Mouse (Mus musculus): Measurements from ENCODE around the gene Eif4a2. TPM values are rescaled to one million over a fixed set of nuclear protein-coding genes. Genes with fewer than 3 reads are reported as not detected.

The Eif4a2 gene
- total and polyA plus RNA-seq, 2 experiments from 2014 or later, result 97.3 to 270 TPM

- TF ChIP-seq EP300 (IDR thresholded peaks at IDR 0.05; ENCODE audit: low read depth), result peak; percentile 21; the same call in 1 of the 2 replicates
- 0 out of 2 replicates have a peak, but pooled peaks have one; percentile 8 for TF ChIP-seq CTCF (IDR thresholded peaks at IDR 0.05; ENCODE audit: low read depth)
- Histone ChIP-seq H3K27ac (ENCODE audit: low read depth) (peak within 1 kb of the TSS; percentile 99), H3K4me1 (ENCODE audit: control insufficient read depth, insufficient read depth) (peaks cover 9% of the 10 kb centered on the region), H3K9ac (replicated peaks; ENCODE audit: low read depth, low read length) (peak within 1 kb of the TSS; percentile 86), H3K9me3 (replicated peaks; ENCODE audit: control insufficient read depth, low read length) (no peaks in the 10 kb centered on the region), H3K36me3 (replicated peaks; ENCODE audit: control insufficient read depth, insufficient read depth, low read length) (peaks cover 10% of the 10 kb centered on the region), H3K27me3 (ENCODE audit: control insufficient read depth, insufficient read depth, low read length) (no peaks in the 10 kb centered on the region), H3K4me2 (ENCODE audit: low read depth, low read length) (peak within 1 kb of the TSS; percentile 77), H3K4me3 (ENCODE audit: low read depth, low read length) (peak within 1 kb of the TSS; percentile 81)
- DNase-seq (ENCODE audit: low spot score), result peak; percentile 85
- ATAC-seq (ENCODE audit: insufficient read depth, low read depth), result peak; percentile 93
- under 1% methylated on average over 48 of the region's 51 CpGs for whole genome bisulfite sequencing
These were observed 20.6 kb downstream of the Eif4a2 start, which contains the start of gene Rfc4 for GRCm38 (mm10) chr16:23127673-23128375. TSS of gene Rfc4 (minus strand) at chr16:23127737.

GRCm38 (mm10) chr16:23130303-23130702 lies 23.1 kb downstream of the Eif4a2 start:
- Histone ChIP-seq H3K36me3 (replicated peaks; ENCODE audit: control insufficient read depth, insufficient read depth, low read length) (no peaks in the 10 kb centered on the region), H3K27me3 (ENCODE audit: control insufficient read depth, insufficient read depth, low read length) (no peaks in the 10 kb centered on the region), H3K4me3 (ENCODE audit: low read depth, low read length) (no peak overlapping the region), H3K4me2 (ENCODE audit: low read depth, low read length) (no peak overlapping the region), H3K27ac (ENCODE audit: low read depth) (no peak overlapping the region), H3K9me3 (replicated peaks; ENCODE audit: control insufficient read depth, low read length) (no peaks in the 10 kb centered on the region), H3K9ac (replicated peaks; ENCODE audit: low read depth, low read length) (no peak overlapping the region), H3K4me1 (ENCODE audit: control insufficient read depth, insufficient read depth) (peaks cover 9% of the 10 kb centered on the region)
- ATAC-seq (ENCODE audit: insufficient read depth, low read depth) (no peak), DNase-seq (ENCODE audit: low spot score) (no peak)
- no peak for TF ChIP-seq EP300 (IDR thresholded peaks at IDR 0.05; ENCODE audit: low read depth)
- no peak for TF ChIP-seq CTCF (IDR thresholded peaks at IDR 0.05; ENCODE audit: low read depth)
- 90% methylated on average over 3 of the region's 3 CpGs for WGBS

- Histone ChIP-seq H3K27me3 (ENCODE audit: control insufficient read depth, insufficient read depth, low read length) (no peaks in the 10 kb centered on the region), H3K9ac (replicated peaks; ENCODE audit: low read depth, low read length) (no peak overlapping the region), H3K4me2 (ENCODE audit: low read depth, low read length) (no peak overlapping the region), H3K27ac (ENCODE audit: low read depth) (no peak overlapping the region), H3K9me3 (replicated peaks; ENCODE audit: control insufficient read depth, low read length) (no peaks in the 10 kb centered on the region), H3K4me1 (ENCODE audit: control insufficient read depth, insufficient read depth) (peaks cover 5% of the 10 kb centered on the region), H3K4me3 (ENCODE audit: low read depth, low read length) (no peak overlapping the region), H3K36me3 (replicated peaks; ENCODE audit: control insufficient read depth, insufficient read depth, low read length) (no peaks in the 10 kb centered on the region)
- DNase-seq (ENCODE audit: low spot score), result no peak
- WGBS, result 88% methylated on average over 1 of the region's 1 CpGs
- no peak for ATAC-seq (ENCODE audit: insufficient read depth, low read depth)
- no peak for TF ChIP-seq CTCF (IDR thresholded peaks at IDR 0.05; ENCODE audit: low read depth)
- TF ChIP-seq EP300 (IDR thresholded peaks at IDR 0.05; ENCODE audit: low read depth), result no peak
These were observed 25.1 kb downstream of the Eif4a2 start for GRCm38 (mm10) chr16:23132336-23132735.

- Histone ChIP-seq H3K27me3 (ENCODE audit: control insufficient read depth, insufficient read depth, low read length) (no peaks in the 10 kb centered on the region), H3K27ac (ENCODE audit: low read depth) (no peak overlapping the region), H3K9ac (replicated peaks; ENCODE audit: low read depth, low read length) (no peak overlapping the region), H3K4me2 (ENCODE audit: low read depth, low read length) (0 out of 2 replicates have a peak overlapping the region, but pooled peaks have one; percentile 2), H3K4me3 (ENCODE audit: low read depth, low read length) (no peak overlapping the region), H3K36me3 (replicated peaks; ENCODE audit: control insufficient read depth, insufficient read depth, low read length) (no peaks in the 10 kb centered on the region), H3K9me3 (replicated peaks; ENCODE audit: control insufficient read depth, low read length) (no peaks in the 10 kb centered on the region), H3K4me1 (ENCODE audit: control insufficient read depth, insufficient read depth) (no peaks in the 10 kb centered on the region)
- ATAC-seq (ENCODE audit: insufficient read depth, low read depth), result 0 out of 2 replicates have a peak, but pooled peaks have one; percentile 17
- WGBS, result 22% methylated on average over 11 of the region's 11 CpGs
- TF ChIP-seq EP300 (IDR thresholded peaks at IDR 0.05; ENCODE audit: low read depth) (no peak), CTCF (IDR thresholded peaks at IDR 0.05; ENCODE audit: low read depth) (peak; percentile 80)
- DNase-seq (ENCODE audit: low spot score), result peak; percentile 60
These were observed 28.3 kb downstream of the Eif4a2 start for GRCm38 (mm10) chr16:23135421-23136149.

GRCm38 (mm10) chr16:23136406-23136970 lies 29.2 kb downstream of the Eif4a2 start:
- Histone ChIP-seq H3K4me3 (ENCODE audit: low read depth, low read length) (no peak overlapping the region), H3K9me3 (replicated peaks; ENCODE audit: control insufficient read depth, low read length) (no peaks in the 10 kb centered on the region), H3K9ac (replicated peaks; ENCODE audit: low read depth, low read length) (no peak overlapping the region), H3K27ac (ENCODE audit: low read depth) (no peak overlapping the region), H3K36me3 (replicated peaks; ENCODE audit: control insufficient read depth, insufficient read depth, low read length) (no peaks in the 10 kb centered on the region), H3K27me3 (ENCODE audit: control insufficient read depth, insufficient read depth, low read length) (no peaks in the 10 kb centered on the region), H3K4me2 (ENCODE audit: low read depth, low read length) (no peak overlapping the region), H3K4me1 (ENCODE audit: control insufficient read depth, insufficient read depth) (no peaks in the 10 kb centered on the region)
- WGBS, result 42% methylated on average over 4 of the region's 4 CpGs
- TF ChIP-seq EP300 (IDR thresholded peaks at IDR 0.05; ENCODE audit: low read depth), result no peak
- TF ChIP-seq CTCF (IDR thresholded peaks at IDR 0.05; ENCODE audit: low read depth), result no peak
- ATAC-seq (ENCODE audit: insufficient read depth, low read depth), result no peak
- DNase-seq (ENCODE audit: low spot score), result no peak

All from heart, postnatal 0 days (tissue).